Mouse (Mus musculus): ENCODE measurements around the gene Ift122.

The Ift122 gene

DNA sequence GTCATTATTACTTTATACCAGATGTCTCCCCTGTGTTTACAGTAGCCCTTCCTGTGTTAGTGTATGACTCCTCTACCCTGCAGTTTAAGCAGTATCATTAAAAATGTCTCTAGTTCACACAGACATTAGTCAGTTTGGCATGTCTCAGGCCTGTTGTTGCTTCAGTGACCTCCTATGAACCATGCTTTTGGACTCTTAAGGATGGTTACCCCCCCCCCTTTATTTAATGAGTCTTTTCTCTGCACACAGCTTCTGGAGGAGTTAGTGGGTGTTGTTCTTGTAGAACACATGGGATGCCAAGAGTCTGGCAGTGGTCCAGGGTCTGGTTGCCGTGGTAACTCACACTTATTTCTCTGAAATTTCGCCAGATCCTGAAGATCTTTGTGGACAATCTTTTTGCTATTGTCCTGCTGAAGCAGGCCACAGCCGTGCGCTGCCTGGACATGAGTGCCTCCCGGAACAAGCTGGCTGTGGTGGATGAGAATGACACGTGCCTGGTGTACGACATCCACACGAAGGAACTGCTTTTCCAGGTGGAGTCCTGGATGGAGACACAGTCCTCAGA is 38.3 kb downstream of the Ift122 start:
- DNase-seq: peak; percentile 72

DNA sequence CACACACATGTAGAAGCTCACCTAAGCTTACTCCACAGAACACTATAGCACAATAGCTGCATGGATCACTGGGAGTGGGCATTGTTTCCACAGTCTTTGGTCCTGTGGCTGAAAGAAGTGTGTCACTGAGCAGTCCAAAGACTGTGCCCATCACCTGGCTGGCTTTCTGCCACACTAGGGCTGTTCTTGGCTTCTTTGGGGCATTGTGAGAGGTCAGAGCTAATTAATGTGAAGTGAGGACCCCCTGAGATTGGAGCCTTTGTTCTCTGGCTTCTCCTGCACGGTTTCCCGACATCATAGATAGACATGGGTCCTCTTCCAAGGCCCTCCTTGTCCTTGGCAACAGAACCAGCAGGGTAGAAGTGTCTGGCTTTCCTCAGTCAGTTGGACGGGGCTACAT is 39.1 kb downstream of the Ift122 start:
- no peak for DNase-seq

DNA sequence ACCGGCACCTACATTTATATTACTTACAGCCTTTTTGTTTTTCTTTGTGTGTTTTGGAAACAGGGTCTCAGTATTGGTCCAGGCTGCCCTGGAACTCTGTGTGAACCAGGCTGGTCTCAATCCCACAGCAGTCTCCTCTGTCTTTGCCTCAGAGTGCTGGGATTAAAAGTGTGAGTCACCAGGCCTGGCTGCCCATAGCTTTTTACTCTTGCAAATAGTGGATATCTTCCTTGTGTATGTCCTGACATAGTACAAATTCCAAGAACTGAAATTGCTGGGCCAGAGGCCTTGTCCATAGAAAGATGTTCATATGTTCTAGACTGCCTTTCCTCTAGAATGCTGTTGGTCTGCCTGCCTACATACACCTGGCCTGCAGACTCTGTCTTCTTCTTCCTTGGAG is 43.1 kb downstream of the Ift122 start:
- no peak for DNase-seq

- DNase-seq: no peak
These were observed 43.8 kb downstream of the Ift122 start for GRCm38 (mm10) chr6:115897117-115897516.

- DNase-seq: no peak
These were observed 44.8 kb downstream of the Ift122 start for GRCm38 (mm10) chr6:115897926-115898520.

GRCm38 (mm10) chr6:115901062-115901461 is 47.8 kb downstream of the Ift122 start:
- DNase-seq: peak; percentile 87

DNA sequence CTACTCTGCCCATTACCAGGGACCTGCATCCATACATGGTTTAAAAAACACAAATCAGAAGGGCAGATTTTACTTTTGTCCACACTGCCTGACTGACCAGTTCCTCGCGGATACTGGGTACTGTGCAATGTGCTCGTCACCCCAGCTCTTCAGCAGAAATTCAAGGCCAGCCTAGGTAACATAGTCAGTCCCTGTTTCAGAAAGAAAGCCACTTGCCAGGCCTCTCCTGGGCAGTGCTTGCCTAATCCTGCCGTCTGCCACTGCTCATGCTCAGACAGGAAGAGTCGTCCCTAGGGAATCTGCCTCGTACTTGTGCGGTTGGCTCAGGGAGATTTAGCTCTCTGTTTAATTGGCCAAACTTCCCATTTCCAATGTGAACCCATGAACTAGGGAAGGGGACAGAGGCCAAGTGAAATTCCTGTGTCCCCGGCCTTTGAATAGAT is 48.2 kb downstream of the Ift122 start:
- DNase-seq: peak; percentile 83

- no peak for DNase-seq
These were observed 49.3 kb downstream of the Ift122 start for GRCm38 (mm10) chr6:115902545-115902944.

DNA sequence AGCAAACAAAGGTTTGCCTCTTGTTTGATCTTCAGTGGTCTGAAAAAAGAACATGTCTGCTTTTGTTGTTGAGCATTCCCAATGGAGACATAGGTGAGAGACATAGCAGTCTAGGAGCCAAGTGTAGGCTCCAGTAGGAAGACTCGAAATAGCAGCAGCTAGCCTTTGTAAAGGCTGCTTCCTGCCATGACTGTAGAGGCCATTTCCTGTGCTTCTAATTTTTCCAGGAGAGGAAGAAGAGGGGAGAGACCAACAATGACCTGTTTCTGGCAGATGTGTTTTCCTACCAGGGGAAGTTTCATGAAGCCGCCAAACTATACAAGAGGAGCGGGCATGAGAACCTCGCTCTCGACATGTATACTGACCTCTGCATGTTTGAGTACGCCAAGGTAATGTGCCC is 52.3 kb downstream of the Ift122 start:
- DNase-seq: peak; percentile 57

DNA sequence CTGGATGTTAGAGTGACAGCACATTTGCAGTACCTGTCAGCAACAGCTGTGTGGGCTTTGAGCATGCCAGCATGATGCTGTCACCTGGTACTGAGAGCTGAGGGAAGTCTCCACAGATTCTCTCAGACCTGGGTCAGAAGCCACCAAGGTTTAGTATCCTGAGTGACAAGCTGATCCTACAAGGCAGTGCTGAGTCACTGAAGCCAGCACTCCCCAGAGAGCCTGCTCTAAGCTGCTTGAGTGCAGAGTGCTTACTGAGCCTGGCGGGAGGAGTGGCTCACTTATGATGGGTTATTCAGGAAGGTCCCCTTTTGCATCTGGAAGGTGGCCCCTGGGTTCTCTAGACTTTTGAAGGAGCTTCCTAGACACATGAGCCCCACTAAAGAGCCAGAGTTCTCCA is 53.2 kb downstream of the Ift122 start:
- DNase-seq: no peak

DNA sequence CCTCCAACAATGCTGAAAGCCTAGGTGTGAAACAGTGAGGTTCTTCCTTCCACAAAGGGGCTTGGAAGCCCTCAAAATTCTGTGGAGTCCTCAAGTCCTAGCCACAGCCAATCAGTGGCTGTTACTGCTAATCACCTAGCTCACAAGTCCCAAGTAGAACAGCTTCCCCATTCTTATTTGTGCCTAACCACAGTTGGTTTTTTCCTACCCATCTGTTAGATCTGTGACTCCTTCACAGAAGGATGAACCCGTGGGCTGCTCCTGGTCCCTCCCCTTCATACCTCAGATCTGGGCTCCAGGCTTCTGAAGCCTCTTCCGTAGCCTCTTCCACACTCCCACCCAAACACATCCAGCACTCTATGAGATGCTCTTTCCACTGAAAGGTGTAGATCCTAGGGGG is 53.6 kb downstream of the Ift122 start:
- no peak for DNase-seq

GRCm38 (mm10) chr6:115908421-115908982 is 55.2 kb downstream of the Ift122 start:
- no peak for DNase-seq

- DNase-seq: no peak
These were observed 55.8 kb downstream of the Ift122 start for GRCm38 (mm10) chr6:115909052-115909451.

GRCm38 (mm10) chr6:115909940-115910339 is 56.7 kb downstream of the Ift122 start:
- DNase-seq: peak; percentile 85

GRCm38 (mm10) chr6:115911763-115912162 is 58.5 kb downstream of the Ift122 start:
- peak; percentile 47 for DNase-seq

DNA sequence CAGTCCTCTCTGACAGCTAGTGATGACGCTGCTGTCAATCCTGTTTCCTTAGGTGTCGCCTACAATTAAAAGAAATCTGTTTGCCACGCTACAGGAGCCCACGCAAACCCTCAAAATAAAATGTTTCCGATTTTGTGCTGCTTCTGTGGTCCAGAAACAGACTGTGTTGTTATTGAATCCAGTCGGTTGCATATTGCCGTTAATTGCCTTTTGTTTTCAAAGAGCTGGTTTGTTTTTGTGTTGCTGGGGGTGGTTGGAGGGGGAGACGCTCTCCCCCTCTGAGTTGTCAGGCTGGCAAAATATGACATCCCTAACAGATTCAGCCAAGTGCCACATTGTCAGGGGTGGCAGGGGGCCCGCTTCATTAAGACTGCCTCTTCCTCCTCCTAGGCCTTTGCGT is 60.2 kb downstream of the Ift122 start:
- no peak for DNase-seq

DNA sequence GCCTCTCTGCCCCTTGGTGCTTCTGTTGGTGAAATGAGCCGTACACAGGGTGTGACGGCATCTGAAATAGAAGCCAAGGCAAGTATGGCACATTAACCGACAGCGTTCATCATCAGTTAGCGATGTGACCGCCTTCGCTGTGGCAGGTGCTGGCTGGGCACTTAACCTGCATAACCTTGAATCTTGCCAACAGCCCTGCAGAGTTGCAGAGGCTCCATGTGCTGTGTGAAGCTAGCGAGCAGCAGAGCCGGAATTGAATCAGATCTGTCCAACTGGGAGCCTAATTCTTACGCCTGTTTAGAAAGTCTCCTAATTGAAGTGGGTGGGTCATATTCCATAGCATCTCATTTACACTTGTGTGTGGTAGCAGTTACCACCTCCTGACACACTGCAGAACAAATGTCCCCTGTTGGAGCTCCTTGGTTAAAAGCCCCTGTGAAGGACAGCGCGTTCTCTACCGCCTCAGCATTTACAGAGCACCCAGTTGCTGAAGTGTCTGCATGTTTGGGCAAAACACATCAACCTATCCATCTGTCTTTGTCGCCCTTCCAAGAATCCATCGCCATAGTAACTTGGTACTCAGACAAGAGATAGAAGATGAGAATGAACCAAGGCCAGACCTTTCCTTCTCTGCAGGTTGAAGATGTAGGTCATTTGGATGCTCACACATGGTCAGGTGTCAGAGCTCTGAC is 61.4 kb downstream of the Ift122 start:
- no peak for DNase-seq

- DNase-seq: no peak
These were observed 62.6 kb downstream of the Ift122 start for GRCm38 (mm10) chr6:115915601-115916445.

- no peak for DNase-seq
These were observed 63.3 kb downstream of the Ift122 start for GRCm38 (mm10) chr6:115916611-115917010.

DNA sequence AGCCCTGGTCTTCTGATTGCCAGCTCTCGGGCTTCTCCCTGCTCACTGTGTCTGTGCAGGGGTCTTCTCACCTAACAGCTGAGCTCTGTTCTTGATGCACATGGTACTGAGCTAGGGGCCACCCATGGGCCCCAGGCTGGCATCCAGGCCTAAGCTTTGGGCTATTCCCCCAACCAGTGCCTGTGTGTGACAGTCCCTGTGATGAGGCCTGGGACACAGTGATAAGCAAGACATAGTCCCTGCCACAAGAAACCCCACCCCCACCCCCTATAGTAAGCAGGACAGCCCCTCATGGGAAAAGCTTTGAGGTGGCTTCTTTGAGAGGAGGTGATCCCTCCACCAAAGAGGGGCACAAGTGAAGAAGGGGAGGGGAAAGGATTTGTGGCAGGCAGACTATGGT is 65.3 kb downstream of the Ift122 start:
- DNase-seq: no peak

- DNase-seq: peak; percentile 55
These were observed 66.6 kb downstream of the Ift122 start for GRCm38 (mm10) chr6:115919876-115920275.

DNA sequence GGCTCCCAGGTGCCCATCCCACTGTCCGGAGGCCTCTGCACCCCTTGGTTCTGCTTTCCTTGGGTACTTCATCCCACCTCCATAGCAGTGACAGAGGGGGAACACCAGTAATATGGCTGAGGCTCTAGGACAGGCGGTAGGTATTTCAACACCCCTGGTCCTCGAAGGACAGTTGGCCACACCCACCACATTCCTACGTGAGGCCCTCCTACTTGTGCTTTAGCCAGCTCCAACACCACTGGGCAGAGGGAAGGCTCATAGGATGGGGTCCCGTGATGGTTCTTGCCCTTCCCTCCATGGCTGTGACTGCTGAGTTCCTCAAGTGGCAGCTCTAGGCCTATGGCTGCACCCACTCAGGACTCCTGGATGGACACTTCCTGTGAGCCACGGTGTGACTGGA is 71.6 kb downstream of the Ift122 start:
- DNase-seq: no peak

DNA sequence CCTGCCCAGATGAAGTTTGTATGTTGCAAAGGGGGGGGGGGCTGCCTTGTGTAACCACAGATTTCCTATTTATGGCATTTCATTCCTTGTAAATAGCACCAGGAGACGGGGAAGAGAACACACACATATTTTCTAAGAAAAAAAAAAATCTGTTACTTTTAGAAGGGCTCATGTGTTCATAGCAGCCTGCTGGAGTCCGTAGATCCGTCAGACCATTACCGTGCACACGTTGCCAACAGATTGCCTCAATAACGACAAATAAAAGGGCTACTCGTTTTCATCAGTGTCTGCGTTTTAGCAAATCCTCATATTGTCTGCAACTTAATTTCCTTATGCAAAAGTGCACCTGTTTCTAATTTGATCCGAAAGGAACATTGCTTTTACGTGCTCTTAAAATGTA is 73.1 kb downstream of the Ift122 start:
- DNase-seq: no peak

Measured in kidney, postnatal 14 days (tissue).